22 mouse cellular contexts compared by ENCODE assay signal in genomic region chr17:49761838-49762237, GRCm38 (mm10).
"Had no signal": no experiment of that assay in that cellular context is flagged by ENCODE, and none has a peak within 500 bp of the region (broad histone marks: within the 10 kb centered on the region; RNA-seq: fewer than 3 reads in every experiment).

No protein-coding gene starts in this region.

- H3K36me3 ChIP-seq: limb, embryonic 12.5 days; midbrain, embryonic 12.5 days; midbrain, embryonic 15.5 days; neural tube, embryonic 12.5 days; neural tube, embryonic 15.5 days had no signal

- H3K27ac ChIP-seq: hindbrain, postnatal 0 days; left cerebral cortex, adult 2 months; limb, embryonic 12.5 days; liver, embryonic 14.5 days; macrophage; midbrain, embryonic 12.5 days; midbrain, embryonic 15.5 days; neural tube, embryonic 12.5 days; neural tube, embryonic 15.5 days; stomach, postnatal 0 days had no signal

- H3K9ac ChIP-seq: limb, embryonic 12.5 days; liver, embryonic 14.5 days; liver, postnatal 0 days; midbrain, embryonic 12.5 days; midbrain, embryonic 15.5 days; neural tube, embryonic 12.5 days; neural tube, embryonic 15.5 days had no signal

- ATAC-seq: hindbrain, postnatal 0 days; inflammation-experienced regulatory T-cells, adult 6 months; intestine, embryonic 16.5 days; liver, postnatal 0 days; midbrain, embryonic 15.5 days had no signal

- H3K27me3 ChIP-seq: limb, embryonic 12.5 days; midbrain, embryonic 12.5 days; midbrain, embryonic 15.5 days; neural tube, embryonic 12.5 days had no signal

- H3K4me2 ChIP-seq: limb, embryonic 12.5 days; liver, embryonic 11.5 days; midbrain, embryonic 12.5 days; midbrain, embryonic 15.5 days; neural tube, embryonic 12.5 days; neural tube, embryonic 15.5 days had no signal

- H3K4me1 ChIP-seq: midbrain, embryonic 12.5 days; midbrain, embryonic 15.5 days; neural tube, embryonic 12.5 days had no signal

- H3K9me3 ChIP-seq: limb, embryonic 12.5 days; midbrain, embryonic 12.5 days; midbrain, embryonic 15.5 days; neural tube, embryonic 15.5 days had no signal

- H3K4me3 ChIP-seq: left cerebral cortex, adult 2 months; limb, embryonic 12.5 days; midbrain, embryonic 12.5 days; midbrain, embryonic 15.5 days; neural tube, embryonic 12.5 days; neural tube, embryonic 15.5 days had no signal

- DNase-seq: kidney, adult 2 months; kidney, postnatal 14 days; layer of hippocampus, postnatal 36 days; liver, postnatal 0 days; lung, postnatal 14 days; right cerebral cortex, adult 18-20 months; right cerebral cortex, postnatal 14 days; right cerebral cortex, postnatal 4 days; thymus, postnatal 25 days had no signal
